Mouse (Mus musculus): ENCODE data around the gene Hist1h3g. TPM values are rescaled to one million over a fixed set of nuclear protein-coding genes. Genes with fewer than 3 reads are reported as not detected.

Gene Hist1h3g
- polyA plus RNA-seq, 1 experiment = 0.92 TPM

GRCm38 (mm10) chr13:23513517-23513916, 21.7 kb upstream of the Hist1h3g start:
- Histone ChIP-seq H3K27ac (ENCODE audit: insufficient read depth, low read length) (no peak overlapping the region), H3K4me3 (ENCODE audit: insufficient read depth, low read length) (no peak overlapping the region)

GRCm38 (mm10) chr13:23515281-23515680, 19.9 kb upstream of the Hist1h3g start:
- H3K4me3 ChIP-seq (ENCODE audit: insufficient read depth, low read length) = no peak overlapping the region
- TF ChIP-seq POLR2A (IDR thresholded peaks at IDR 0.05; ENCODE audit: extremely low read depth, insufficient read depth, low read length) = no peak
- no peak for TF ChIP-seq CTCF (IDR thresholded peaks at IDR 0.05; ENCODE audit: extremely low read depth, insufficient read depth, low read length)
- no peak overlapping the region for H3K27ac ChIP-seq (ENCODE audit: insufficient read depth, low read length)
- no peaks in the 10 kb centered on the region for H3K4me1 ChIP-seq (ENCODE audit: control insufficient read depth, insufficient read depth, low read length)

More at GRCm38 (mm10) chr13:23513517-23513916, 21.7 kb upstream of the Hist1h3g start:
- TF ChIP-seq POLR2A (IDR thresholded peaks at IDR 0.05; ENCODE audit: extremely low read depth, insufficient read depth, low read length) (no peak), CTCF (IDR thresholded peaks at IDR 0.05; ENCODE audit: extremely low read depth, insufficient read depth, low read length) (no peak)
- H3K4me1 ChIP-seq (ENCODE audit: control insufficient read depth, insufficient read depth, low read length) = no peaks in the 10 kb centered on the region

GRCm38 (mm10) chr13:23515826-23516620, 19.2 kb upstream of the Hist1h3g start:
- TF ChIP-seq POLR2A (IDR thresholded peaks at IDR 0.05; ENCODE audit: extremely low read depth, insufficient read depth, low read length) (no peak), CTCF (IDR thresholded peaks at IDR 0.05; ENCODE audit: extremely low read depth, insufficient read depth, low read length) (no peak)
- H3K27ac ChIP-seq (ENCODE audit: insufficient read depth, low read length) = no peak overlapping the region
- H3K4me1 ChIP-seq (ENCODE audit: control insufficient read depth, insufficient read depth, low read length) = no peaks in the 10 kb centered on the region
- no peak overlapping the region for H3K4me3 ChIP-seq (ENCODE audit: insufficient read depth, low read length)

- TF ChIP-seq CTCF (IDR thresholded peaks at IDR 0.05; ENCODE audit: extremely low read depth, insufficient read depth, low read length) = no peak
- TF ChIP-seq POLR2A (IDR thresholded peaks at IDR 0.05; ENCODE audit: extremely low read depth, insufficient read depth, low read length) = no peak
Observed at GRCm38 (mm10) chr13:23516822-23517602, 18.2 kb upstream of the Hist1h3g start.

GRCm38 (mm10) chr13:23517603-23518294, 17.5 kb upstream of the Hist1h3g start:
- TF ChIP-seq POLR2A (IDR thresholded peaks at IDR 0.05; ENCODE audit: extremely low read depth, insufficient read depth, low read length) (no peak), CTCF (IDR thresholded peaks at IDR 0.05; ENCODE audit: extremely low read depth, insufficient read depth, low read length) (no peak)
- H3K27ac ChIP-seq (ENCODE audit: insufficient read depth, low read length) = no peak overlapping the region
- H3K4me1 ChIP-seq (ENCODE audit: control insufficient read depth, insufficient read depth, low read length) = no peaks in the 10 kb centered on the region
- H3K4me3 ChIP-seq (ENCODE audit: insufficient read depth, low read length) = peak overlapping the region; percentile 62

More at GRCm38 (mm10) chr13:23516822-23517602, 18.2 kb upstream of the Hist1h3g start:
- no peak overlapping the region for H3K27ac ChIP-seq (ENCODE audit: insufficient read depth, low read length)
- peak overlapping the region; percentile 62 for H3K4me3 ChIP-seq (ENCODE audit: insufficient read depth, low read length)
- H3K4me1 ChIP-seq (ENCODE audit: control insufficient read depth, insufficient read depth, low read length) = no peaks in the 10 kb centered on the region

GRCm38 (mm10) chr13:23518295-23518603, 17.0 kb upstream of the Hist1h3g start:
- TF ChIP-seq CTCF (IDR thresholded peaks at IDR 0.05; ENCODE audit: extremely low read depth, insufficient read depth, low read length) (no peak), POLR2A (IDR thresholded peaks at IDR 0.05; ENCODE audit: extremely low read depth, insufficient read depth, low read length) (no peak)
- peak overlapping the region; percentile 62; the same call in 1 of the 2 replicates for H3K4me3 ChIP-seq (ENCODE audit: insufficient read depth, low read length)
- no peaks in the 10 kb centered on the region for H3K4me1 ChIP-seq (ENCODE audit: control insufficient read depth, insufficient read depth, low read length)
- H3K27ac ChIP-seq (ENCODE audit: insufficient read depth, low read length) = no peak overlapping the region

GRCm38 (mm10) chr13:23518885-23519284, 16.3 kb upstream of the Hist1h3g start:
- TF ChIP-seq CTCF (IDR thresholded peaks at IDR 0.05; ENCODE audit: extremely low read depth, insufficient read depth, low read length) (no peak), POLR2A (IDR thresholded peaks at IDR 0.05; ENCODE audit: extremely low read depth, insufficient read depth, low read length) (no peak)
- Histone ChIP-seq H3K4me1 (ENCODE audit: control insufficient read depth, insufficient read depth, low read length) (no peaks in the 10 kb centered on the region), H3K27ac (ENCODE audit: insufficient read depth, low read length) (no peak overlapping the region), H3K4me3 (ENCODE audit: insufficient read depth, low read length) (peak overlapping the region; percentile 20; the same call in 1 of the 2 replicates)

GRCm38 (mm10) chr13:23519416-23519815, 15.8 kb upstream of the Hist1h3g start:
- TF ChIP-seq POLR2A (IDR thresholded peaks at IDR 0.05; ENCODE audit: extremely low read depth, insufficient read depth, low read length) (no peak), CTCF (IDR thresholded peaks at IDR 0.05; ENCODE audit: extremely low read depth, insufficient read depth, low read length) (no peak)
- no peak overlapping the region for H3K27ac ChIP-seq (ENCODE audit: insufficient read depth, low read length)

GRCm38 (mm10) chr13:23521703-23522102, 13.5 kb upstream of the Hist1h3g start:
- H3K27ac ChIP-seq (ENCODE audit: insufficient read depth, low read length) = no peak overlapping the region
- no peak overlapping the region for H3K4me3 ChIP-seq (ENCODE audit: insufficient read depth, low read length)
- TF ChIP-seq CTCF (IDR thresholded peaks at IDR 0.05; ENCODE audit: extremely low read depth, insufficient read depth, low read length) (no peak), POLR2A (IDR thresholded peaks at IDR 0.05; ENCODE audit: extremely low read depth, insufficient read depth, low read length) (no peak)
- H3K4me1 ChIP-seq (ENCODE audit: control insufficient read depth, insufficient read depth, low read length) = no peaks in the 10 kb centered on the region

More at GRCm38 (mm10) chr13:23519416-23519815, 15.8 kb upstream of the Hist1h3g start:
- H3K4me3 ChIP-seq (ENCODE audit: insufficient read depth, low read length) = peak overlapping the region; percentile 14; the same call in 1 of the 2 replicates
- H3K4me1 ChIP-seq (ENCODE audit: control insufficient read depth, insufficient read depth, low read length) = no peaks in the 10 kb centered on the region

All from cortical plate, adult 2 months (tissue).